Mouse (Mus musculus) stomach, postnatal 0 days (tissue): ENCODE measurements around the gene Prx. TPM values are rescaled to one million over a fixed set of nuclear protein-coding genes. Genes with fewer than 3 reads are reported as not detected.
A peak's percentile ranks its signal among the peaks of the same experiment; 100 is the strongest.

Experiments used
- ATAC-seq: fragments of 200-750 bp; cut with Nextera tagmentation; 2 replicates; pipeline ENCODE4 v1.8.0; 2017; ENCODE audit not compliant: low FRiP score, low TSS enrichment
- DNase-seq: peaks from one replicate; pipeline ENCODE4 v3.0.0-alpha.2; 2016; ENCODE audit warnings: low spot score
- H3K27ac ChIP-seq: fragments of 300-500 bp; sonication (generic); replicated peaks from 2 replicates; pipeline ENCODE4 v1.5.1; 2014; ENCODE audit warnings: mild to moderate bottlenecking, control low read depth
- H3K27me3 ChIP-seq: fragments of 300-500 bp; sonication (generic); 2 replicates; pipeline ENCODE4 v1.6.1; 2014; ENCODE audit warnings: low read length; ENCODE audit not compliant: control insufficient read depth, insufficient read depth
- H3K36me3 ChIP-seq: fragments of 300-500 bp; sonication (generic); 2 replicates; pipeline ENCODE4 v1.6.1; 2014; ENCODE audit warnings: low read length, mixed read lengths; ENCODE audit not compliant: control insufficient read depth, insufficient read depth
- H3K4me1 ChIP-seq: fragments of 300-500 bp; sonication (generic); replicated peaks from 2 replicates; pipeline ENCODE4 v1.6.1; 2014; ENCODE audit warnings: antibody characterized with exemption; ENCODE audit not compliant: control insufficient read depth, insufficient read depth
- H3K4me2 ChIP-seq: fragments of 300-500 bp; sonication (generic); replicated peaks from 2 replicates; pipeline ENCODE4 v1.6.1; 2014; ENCODE audit warnings: low read depth, mild to moderate bottlenecking, control low read depth, moderate library complexity
- H3K4me3 ChIP-seq: fragments of 300-500 bp; sonication (generic); 2 replicates; pipeline ENCODE4 v1.5.1; 2014; ENCODE audit warnings: low read depth, low read length, control low read depth
- H3K9ac ChIP-seq: fragments of 300-500 bp; sonication (generic); 2 replicates; pipeline ENCODE4 v1.6.1; 2014; ENCODE audit warnings: mild to moderate bottlenecking, low read length, control low read depth, mixed read lengths
- H3K9me3 ChIP-seq: fragments of 300-500 bp; sonication (generic); 2 replicates; pipeline ENCODE4 v1.6.1; 2016; ENCODE audit warnings: low read length; ENCODE audit not compliant: control insufficient read depth
- CTCF ChIP-seq: IDR thresholded peaks from 2 replicates; pipeline ENCODE4 v1.5.1; 2016; ENCODE audit warnings: antibody characterized with exemption, low read depth, mild to moderate bottlenecking, moderate library complexity
- EP300 ChIP-seq: optimal IDR thresholded peaks from 2 replicates; pipeline ENCODE3; 2016; ENCODE audit warnings: antibody characterized with exemption
- WGBS: fragments of 180-500 bp; shearing (Covaris S2); extraction: QIAGEN DNeasy Blood & Tissue Kit; methylation state at CpG from one replicate; pipeline ENCODE4 v1.1.7; 2014; 5-methylcytosine and 5-hydroxymethylcytosine counted together
- polyA plus RNA-seq: library from polyadenylated mRNA; unstranded; fragments of >200 nt; fragmentation: Nextera tagmentation; extraction: Ambion mirVana; gene quantifications from 2 replicates; pipeline ENCODE4 v1.2.1, GENCODE M21; 2015

The Prx gene
- polyA plus RNA-seq, 1 experiment from 2014 or later: 2.2 TPM

- H3K4me2 ChIP-seq: no peak overlapping the region
- H3K36me3 ChIP-seq: peaks cover 13% of the 10 kb centered on the region
- WGBS: 47% methylated on average over 8 of the region's 8 CpGs
- no peaks in the 10 kb centered on the region for H3K27me3 ChIP-seq
- H3K9ac ChIP-seq: peak overlapping the region; percentile 18; the same call in 1 of the 2 replicates
- H3K27ac ChIP-seq: peak overlapping the region; percentile 24; the same call in 1 of the 2 replicates
- no peak overlapping the region for H3K4me3 ChIP-seq
- peak; percentile 12; the same call in 1 of the 2 replicates for ATAC-seq
- no peaks in the 10 kb centered on the region for H3K4me1 ChIP-seq
- no peaks in the 10 kb centered on the region for H3K9me3 ChIP-seq
- no peak for DNase-seq
- TF ChIP-seq CTCF (no peak), EP300 (no peak)
Observed at GRCm38 (mm10) chr7:27560291-27560887, 61.3 kb downstream of the Prx start.

- H3K27me3 ChIP-seq: no peaks in the 10 kb centered on the region
- peaks cover 16% of the 10 kb centered on the region for H3K36me3 ChIP-seq
- H3K27ac ChIP-seq: no peak overlapping the region
- no peaks in the 10 kb centered on the region for H3K4me1 ChIP-seq
- H3K4me3 ChIP-seq: no peak overlapping the region
- no peak for DNase-seq
- no peak overlapping the region; the same call in 1 of the 2 replicates for H3K9ac ChIP-seq
- TF ChIP-seq EP300 (no peak), CTCF (no peak)
- WGBS: 100% methylated on average over 1 of the region's 1 CpGs
- no peak overlapping the region for H3K4me2 ChIP-seq
- no peaks in the 10 kb centered on the region for H3K9me3 ChIP-seq
- ATAC-seq: no peak
Observed at GRCm38 (mm10) chr7:27560978-27561377, 61.9 kb downstream of the Prx start.

Other genes with a start within 250 kb of the Prx start
- gene Numbl, start 240.9 kb upstream of the Prx start, polyA plus RNA-seq: 12.8 and 14.6 TPM in 2 replicates
- gene Ltbp4, start 161.6 kb upstream of the Prx start, polyA plus RNA-seq: 81.0 and 94.8 TPM in 2 replicates
- 26.3 and 27.3 TPM in 2 replicates for gene Shkbp1, start 143.3 kb upstream of the Prx start, polyA plus RNA-seq
- gene Gm20479, start 141.9 kb upstream of the Prx start, polyA plus RNA-seq: 0.28 and 0.57 TPM in 2 replicates
- 0.24 and 0.25 TPM in 2 replicates for gene Sptbn4, start 51.6 kb upstream of the Prx start, polyA plus RNA-seq
- gene Blvrb, start 51.3 kb upstream of the Prx start, polyA plus RNA-seq: 97.3 and 103 TPM in 2 replicates
- gene Sertad3, start 25.6 kb upstream of the Prx start, polyA plus RNA-seq: 23.9 and 25.2 TPM in 2 replicates
- 50.0 and 53.0 TPM in 2 replicates for gene Sertad1, start 12.4 kb upstream of the Prx start, polyA plus RNA-seq
- 0.23 and 0.39 TPM in 2 replicates for gene Hipk4, start 23.9 kb downstream of the Prx start, polyA plus RNA-seq
- 117 and 128 TPM in 2 replicates for gene Pld3, start 53.9 kb downstream of the Prx start, polyA plus RNA-seq
- gene 2310022A10Rik, start 53.9 kb downstream of the Prx start, polyA plus RNA-seq: 11.4 TPM in 2 replicates
- gene Akt2, start 92.2 kb downstream of the Prx start, polyA plus RNA-seq: 42.6 and 46.5 TPM in 2 replicates
- 1.4 and 1.6 TPM in 2 replicates for gene Ttc9b, start 154.6 kb downstream of the Prx start, polyA plus RNA-seq
- 4.2 and 4.6 TPM in 2 replicates for gene Map3k10, start 175.3 kb downstream of the Prx start, polyA plus RNA-seq
- gene Zfp607b, start 190.0 kb downstream of the Prx start, polyA plus RNA-seq: 1.9 and 2.0 TPM in 2 replicates
- 8.4 and 9.3 TPM in 2 replicates for gene Zfp60, start 232.1 kb downstream of the Prx start, polyA plus RNA-seq